In the genomic region with DNA sequence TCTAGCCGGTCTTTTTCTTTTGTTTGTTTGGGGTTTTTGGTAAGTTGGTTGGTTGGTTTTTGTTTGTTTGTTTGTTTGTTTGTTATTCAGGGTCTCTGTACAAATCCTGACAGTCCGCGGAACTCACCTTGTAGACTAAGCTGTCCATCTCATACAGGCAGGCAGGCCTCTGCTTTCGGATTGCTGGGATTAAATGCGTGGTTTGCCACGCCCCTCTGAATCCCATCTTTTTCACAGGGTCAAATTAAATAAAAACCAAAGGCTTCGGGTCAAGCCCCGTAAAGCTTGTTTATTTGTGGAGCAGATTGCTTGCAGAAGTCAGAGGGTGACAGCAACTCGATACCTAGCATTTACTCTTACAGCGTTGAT, we compare ENCODE assay signal across 8 mouse cellular contexts. TPM values are rescaled to one million over a fixed set of nuclear protein-coding genes. Genes with fewer than 3 reads are reported as not detected.
DNase-seq lines count a peak whose midpoint lies in the region; ATAC-seq and TF ChIP-seq lines count a peak whose summit lies in the region.

A gene (plus strand): TSS at position 338 of the 369 bp plus-strand sequence.

- no peaks in the 10 kb centered on the region for H3K9me3 ChIP-seq in embryonic facial prominence, embryonic 13.5 days
- no peaks in the 10 kb centered on the region for H3K9me3 ChIP-seq in heart, embryonic 14.5 days (ENCODE audit: control insufficient read depth, low read length)
- H3K9me3 ChIP-seq in midbrain, embryonic 16.5 days (replicated peaks; ENCODE audit: control insufficient read depth, low read length, poor library complexity, severe bottlenecking): no peaks in the 10 kb centered on the region

- ATAC-seq in embryonic facial prominence, embryonic 13.5 days (ENCODE audit: insufficient number of reproducible peaks, insufficient read depth, low FRiP score, low TSS enrichment, low read depth): 0 out of 2 replicates have a peak, but pooled peaks have one; percentile 11
- ATAC-seq in heart, embryonic 14.5 days (ENCODE audit: insufficient number of reproducible peaks, insufficient read depth, low FRiP score, low read depth): no peak
- peak; percentile 57 for ATAC-seq in midbrain, embryonic 16.5 days

- H3K27ac ChIP-seq in testis, adult 2 months (ENCODE audit: control insufficient read depth, insufficient read depth, low read depth, low read length): peak within 1 kb of the TSS; percentile 86
- peak within 1 kb of the TSS; percentile 85 for H3K27ac ChIP-seq in embryonic facial prominence, embryonic 13.5 days
- peak within 1 kb of the TSS; percentile 90 to 96 for H3K27ac ChIP-seq in heart, embryonic 14.5 days (replicated peaks in 1 of 2; ENCODE audit: control insufficient read depth in 1 of 2, insufficient read depth in 1 of 2, low read depth in 2 of 2, low read length in 2 of 2)
- H3K27ac ChIP-seq in midbrain, embryonic 16.5 days (ENCODE audit: low read length): peak within 1 kb of the TSS; percentile 91

- no peak for TF ChIP-seq CTCF in testis, adult 2 months (IDR thresholded peaks at IDR 0.05; ENCODE audit: control insufficient read depth, insufficient read depth, insufficient replicate concordance, low read depth, low read length)

- TF ChIP-seq POLR2A in testis, adult 2 months (IDR thresholded peaks at IDR 0.05; ENCODE audit: control insufficient read depth, low read depth, low read length): no peak

- H3K9ac ChIP-seq in embryonic facial prominence, embryonic 13.5 days: peak within 1 kb of the TSS; percentile 87
- peak within 1 kb of the TSS; percentile 91 for H3K9ac ChIP-seq in heart, embryonic 14.5 days (ENCODE audit: low read length)
- H3K9ac ChIP-seq in midbrain, embryonic 16.5 days (ENCODE audit: low read depth, low read length): peak within 1 kb of the TSS; percentile 93

- H3K4me1 ChIP-seq in testis, adult 2 months (ENCODE audit: control insufficient read depth, insufficient read depth, low read length): no peaks in the 10 kb centered on the region
- peaks cover 11% of the 10 kb centered on the region for H3K4me1 ChIP-seq in embryonic facial prominence, embryonic 13.5 days
- H3K4me1 ChIP-seq in heart, embryonic 14.5 days (ENCODE audit: control insufficient read depth in 2 of 2, insufficient read depth in 2 of 2, low read length in 2 of 2): peaks cover 0 to 10% of the 10 kb centered on the region in 2 experiments; a peak in 2 of 4 replicates
- peaks cover 12% of the 10 kb centered on the region for H3K4me1 ChIP-seq in midbrain, embryonic 16.5 days (ENCODE audit: control insufficient read depth, insufficient read depth, low read length)

- H3K36me3 ChIP-seq in testis, adult 2 months (ENCODE audit: control insufficient read depth, insufficient read depth, low read length): no peaks in the 10 kb centered on the region
- peaks cover 8% of the 10 kb centered on the region; the same call in 1 of the 2 replicates for H3K36me3 ChIP-seq in embryonic facial prominence, embryonic 13.5 days
- peaks cover 9% of the 10 kb centered on the region; the same call in 1 of the 2 replicates for H3K36me3 ChIP-seq in heart, embryonic 14.5 days (ENCODE audit: control insufficient read depth, insufficient read depth, low read length)
- H3K36me3 ChIP-seq in midbrain, embryonic 16.5 days (ENCODE audit: control insufficient read depth, insufficient read depth, low read length): peaks cover 3% of the 10 kb centered on the region; the same call in 1 of the 2 replicates

- WGBS in embryonic facial prominence, embryonic 13.5 days: 7% methylated on average over 10 of the region's 10 CpGs
- 7% methylated on average over 10 of the region's 10 CpGs for WGBS in heart, embryonic 14.5 days
- WGBS in midbrain, embryonic 16.5 days: 10% methylated on average over 10 of the region's 10 CpGs

- peak within 1 kb of the TSS; percentile 84 for H3K4me2 ChIP-seq in embryonic facial prominence, embryonic 13.5 days
- H3K4me2 ChIP-seq in heart, embryonic 14.5 days (ENCODE audit: low read length): peak within 1 kb of the TSS; percentile 81
- H3K4me2 ChIP-seq in midbrain, embryonic 16.5 days (ENCODE audit: low read length): peak within 1 kb of the TSS; percentile 88

- H3K27me3 ChIP-seq in testis, adult 2 months (ENCODE audit: control insufficient read depth, insufficient read depth, low read length): no peaks in the 10 kb centered on the region
- no peaks in the 10 kb centered on the region for H3K27me3 ChIP-seq in embryonic facial prominence, embryonic 13.5 days
- H3K27me3 ChIP-seq in heart, embryonic 14.5 days (ENCODE audit: control insufficient read depth, insufficient read depth, low read length): no peaks in the 10 kb centered on the region
- H3K27me3 ChIP-seq in midbrain, embryonic 16.5 days (ENCODE audit: control insufficient read depth, insufficient read depth, low read depth, low read length): no peaks in the 10 kb centered on the region

- H3K4me3 ChIP-seq in testis, adult 2 months (ENCODE audit: control insufficient read depth, low read depth, low read length): peak within 1 kb of the TSS; percentile 94
- peak within 1 kb of the TSS; percentile 74 for H3K4me3 ChIP-seq in embryonic facial prominence, embryonic 13.5 days
- peak within 1 kb of the TSS; percentile 78 to 86 for H3K4me3 ChIP-seq in heart, embryonic 14.5 days (ENCODE audit: control insufficient read depth in 1 of 2, insufficient read depth in 1 of 2, low read depth in 1 of 2, low read length in 2 of 2)
- H3K4me3 ChIP-seq in midbrain, embryonic 16.5 days (ENCODE audit: low read depth, low read length): peak within 1 kb of the TSS; percentile 85

- DNase-seq in testis, postnatal 10 days (ENCODE audit: low spot score): no peak
- DNase-seq in left cerebral cortex, adult 8-10 months (ENCODE audit: low spot score in 2 of 2): no peak
- DNase-seq in Muller cell, postnatal 12 days (ENCODE audit: inconsistent ontology term): no peak
- DNase-seq in right cerebral cortex, postnatal 14 days: no peak

RNA-seq across cellular contexts. Expression of the gene that starts here (rescaled TPM):
- 25.3 and 25.6 TPM in 2 replicates for polyA plus RNA-seq in testis, adult 2 months (2012; rRNA removed)
- polyA plus RNA-seq in embryonic facial prominence, embryonic 13.5 days (2015; fragmentation: Nextera tagmentation; extraction: Ambion mirVana): 79.0 and 81.7 TPM in 2 replicates
- 51.8 and 52.1 TPM in 2 replicates for polyA plus RNA-seq in heart, embryonic 14.5 days (2014; fragmentation: Nextera tagmentation; extraction: Ambion mirVana)
- total RNA-seq in left cerebral cortex, adult 8-10 months (2022): 10 to 100 TPM; 41.7 to 44.8 (median 44.3) TPM
- 78.7 and 87.5 TPM in 2 replicates for polyA plus RNA-seq in midbrain, embryonic 16.5 days (2015; fragmentation: Nextera tagmentation; extraction: Ambion mirVana)
